Mouse (Mus musculus): ENCODE measurements around the gene Mynn.
A peak's percentile ranks its signal among the peaks of the same experiment; 100 is the strongest.

Mynn gene

DNA sequence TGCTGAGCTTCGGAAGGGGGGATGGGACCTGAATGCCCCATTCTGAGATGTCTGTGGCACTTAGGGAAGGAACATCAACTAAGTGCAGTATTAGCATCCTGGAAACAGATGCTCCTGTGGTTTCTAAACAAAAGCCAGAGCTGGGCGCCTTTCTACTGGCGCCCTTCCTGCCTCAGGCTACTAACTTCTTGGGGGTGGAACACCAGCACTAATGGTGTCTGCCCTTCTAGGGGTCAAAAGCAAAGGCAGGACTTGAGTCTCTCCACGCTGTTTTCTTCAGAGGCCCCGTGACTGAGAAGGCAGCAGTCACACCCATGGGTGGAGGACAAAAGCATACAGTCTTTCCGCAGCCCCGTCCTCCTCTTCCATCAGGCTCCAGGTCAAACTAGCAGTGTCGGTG lies 44.9 kb downstream of the Mynn start:
- no peak for DNase-seq

DNA sequence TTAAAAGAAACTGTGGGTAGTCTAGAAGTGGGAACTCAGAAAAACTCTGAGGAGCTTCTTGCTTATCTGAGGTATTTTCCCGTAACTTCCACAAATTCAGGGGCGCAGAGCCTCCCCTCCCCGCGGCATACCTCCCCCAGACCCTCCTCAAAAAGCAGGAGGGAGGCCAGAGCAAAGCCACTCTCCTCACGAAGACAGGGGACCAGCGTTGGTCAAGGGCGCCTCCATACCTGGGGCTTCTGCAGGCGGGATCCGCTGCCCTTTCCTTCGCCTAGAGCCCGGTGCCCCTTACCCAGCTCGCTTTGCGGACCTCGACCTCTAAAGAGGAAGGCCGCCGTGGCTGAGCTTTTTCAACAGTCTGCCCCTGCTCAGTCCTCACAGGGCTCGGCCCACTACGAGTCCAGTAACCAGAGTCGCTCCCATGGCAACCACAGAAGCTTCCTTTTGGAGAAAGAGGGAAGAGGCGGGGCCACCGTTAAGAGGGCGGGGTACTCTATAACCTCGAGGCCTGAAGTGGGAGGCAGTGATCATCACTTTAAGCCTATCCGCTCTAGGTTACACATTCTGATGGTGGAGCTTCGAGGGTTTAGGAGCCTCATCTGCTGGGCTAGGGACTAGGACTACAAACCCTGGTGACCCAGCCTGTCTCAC lies 45.7 kb downstream of the Mynn start, which contains the start of gene Lrrc34:
Gene Lrrc34 (minus strand): TSS at position 430 of the 651 bp plus-strand sequence.
- DNase-seq, result peak; percentile 25

DNA sequence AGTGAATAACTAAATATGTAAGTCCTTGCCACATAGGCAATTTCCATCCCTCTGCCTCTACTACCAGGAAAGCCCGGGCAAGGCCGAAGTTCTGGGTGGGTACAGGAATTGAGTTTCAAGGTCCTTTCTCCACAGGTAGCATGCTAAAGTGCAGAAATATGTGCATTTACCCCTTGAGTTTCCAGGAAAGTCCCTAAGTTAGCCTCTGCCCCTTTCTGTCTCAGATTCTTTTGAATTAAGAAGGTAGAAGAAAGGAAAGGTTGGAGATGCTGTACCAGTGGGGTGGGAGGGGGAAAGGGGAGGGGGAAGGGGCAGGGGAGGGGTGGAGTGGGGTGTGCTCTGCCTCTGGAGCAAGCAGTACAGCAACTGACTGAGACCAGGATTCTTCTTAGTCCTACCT lies 46.6 kb downstream of the Mynn start:
- no peak for DNase-seq

DNA sequence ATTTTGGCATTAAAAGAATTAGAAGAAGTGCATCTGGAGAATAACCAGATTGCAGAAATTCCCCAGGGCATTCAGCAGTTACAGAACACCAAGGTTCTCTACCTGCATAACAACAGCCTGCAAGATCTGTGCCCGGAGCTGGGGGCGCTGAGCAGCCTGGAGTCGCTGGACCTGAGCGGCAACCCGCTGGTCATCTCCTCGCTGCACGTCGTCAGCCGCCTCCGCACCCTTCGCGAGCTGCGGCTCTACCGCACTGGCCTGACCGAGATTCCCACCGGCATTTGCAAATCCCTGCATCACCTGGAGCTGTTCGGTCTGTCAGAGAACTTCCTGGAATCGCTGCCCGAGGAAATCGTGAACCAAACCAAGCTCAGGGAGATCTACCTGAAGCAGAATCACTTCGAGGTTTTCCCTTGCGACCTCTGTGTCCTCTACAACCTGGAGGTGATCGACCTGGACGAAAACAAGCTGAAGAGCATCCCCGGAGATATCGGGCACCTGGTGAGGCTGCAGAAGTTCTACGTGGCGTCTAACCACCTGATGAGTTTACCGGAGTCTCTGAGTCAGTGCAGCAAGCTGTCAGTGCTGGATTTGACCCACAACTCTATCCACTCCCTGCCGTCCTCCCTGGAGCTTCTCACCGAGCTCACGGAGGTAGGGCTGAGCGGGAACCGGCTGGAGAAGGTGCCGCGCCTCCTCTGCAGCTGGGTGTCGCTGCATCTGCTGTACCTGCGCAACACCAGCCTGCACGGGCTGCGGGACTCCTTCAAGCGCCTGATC lies 48.4 kb downstream of the Mynn start:
- peak; percentile 5 for DNase-seq

DNA sequence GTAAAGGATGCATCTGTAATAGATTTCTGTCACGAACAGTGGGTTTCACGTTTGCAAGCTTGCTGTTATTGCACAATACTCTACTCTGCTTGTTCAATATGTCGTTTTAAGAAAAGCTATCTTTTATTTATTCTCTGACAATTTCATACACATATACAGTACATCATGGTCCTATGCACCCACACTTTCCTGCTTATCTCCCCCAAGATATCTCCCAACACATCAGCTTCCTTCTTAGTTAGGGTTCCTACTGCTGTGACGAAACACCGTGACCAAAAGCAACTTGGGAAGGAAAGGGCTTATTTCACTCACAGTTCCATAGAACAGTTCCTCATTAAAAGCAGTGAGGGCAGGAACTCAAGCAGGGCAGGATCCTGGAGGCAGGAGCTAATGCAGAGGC lies 54.1 kb downstream of the Mynn start:
- no peak for DNase-seq

DNA sequence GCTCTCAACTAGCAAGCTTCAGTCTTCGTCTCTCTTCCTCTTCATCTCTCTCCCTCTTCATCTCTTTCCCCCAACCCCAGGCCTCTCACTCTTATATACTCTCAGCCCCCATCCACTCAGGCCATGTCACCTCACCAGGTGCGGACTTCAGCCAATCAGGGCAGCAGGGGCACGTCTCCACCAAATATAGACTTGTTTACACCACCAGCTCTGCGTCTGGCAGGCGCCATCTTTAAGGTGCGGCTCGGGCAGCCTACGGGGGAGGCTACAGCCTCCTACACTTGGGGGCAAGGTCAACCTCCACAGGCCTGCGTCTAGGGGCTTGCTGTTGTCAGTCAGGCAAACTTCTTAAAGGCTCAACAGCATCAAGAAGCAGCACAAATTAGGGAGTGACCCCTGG lies 56.6 kb downstream of the Mynn start:
- no peak for DNase-seq

Data from right cerebral cortex, postnatal 4 days (tissue).